11 mouse cellular contexts compared by ENCODE assay signal in the genomic region with DNA sequence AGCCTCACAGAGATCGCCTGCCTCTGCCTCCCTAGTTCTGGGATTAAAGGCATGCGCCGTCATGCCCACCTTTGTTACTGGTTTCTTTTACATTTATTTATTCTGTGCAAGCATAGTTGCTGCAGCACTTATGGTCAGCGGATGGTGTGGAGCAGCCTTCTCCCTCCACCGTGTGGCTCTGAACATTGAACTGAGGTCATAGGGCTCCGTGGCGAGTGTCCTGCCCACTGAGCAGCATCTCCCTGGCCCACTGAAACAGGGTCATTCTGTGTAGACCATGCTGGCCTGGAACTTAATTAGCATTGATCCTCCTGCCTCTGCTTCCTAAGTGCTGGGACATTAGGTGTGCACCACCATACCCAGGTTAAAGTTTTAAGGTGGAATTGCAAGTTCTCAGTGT. TPM values are rescaled to one million over a fixed set of nuclear protein-coding genes. Genes with fewer than 3 reads are reported as not detected.
DNase-seq lines count a peak whose midpoint lies in the region; ATAC-seq and TF ChIP-seq lines count a peak whose summit lies in the region.
"Had no signal": no experiment of that assay in that cellular context is flagged by ENCODE, and none has a peak within 500 bp of the region (broad histone marks: within the 10 kb centered on the region; RNA-seq: fewer than 3 reads in every experiment).

No protein-coding gene starts in this region.

- H3K4me1 ChIP-seq in cerebellum, adult 2 months (ENCODE audit: control insufficient read depth, insufficient read depth, low read length) = peaks cover 46% of the 10 kb centered on the region
- H3K4me1 ChIP-seq in hindbrain, embryonic 13.5 days (replicated peaks) = peaks cover 44% of the 10 kb centered on the region
- H3K4me1 ChIP-seq in hindbrain, embryonic 16.5 days (ENCODE audit: control insufficient read depth, insufficient read depth, low read depth, low read length) = peaks cover 31% of the 10 kb centered on the region
- peaks cover 29% of the 10 kb centered on the region for H3K4me1 ChIP-seq in neural tube, embryonic 11.5 days (ENCODE audit: control insufficient read depth, insufficient read depth, low read length)
- peaks cover 44% of the 10 kb centered on the region for H3K4me1 ChIP-seq in neural tube, embryonic 15.5 days

- ATAC-seq in hindbrain, embryonic 13.5 days (ENCODE audit: low FRiP score) = no peak
- no peak for ATAC-seq in hindbrain, embryonic 16.5 days
- no peak for ATAC-seq in neural tube, embryonic 11.5 days (ENCODE audit: insufficient read depth, low FRiP score, low TSS enrichment)
- ATAC-seq in neural tube, embryonic 15.5 days (ENCODE audit: low FRiP score) = no peak

- H3K27ac ChIP-seq in cerebellum, adult 2 months (ENCODE audit: insufficient read depth, low read length) = no peak overlapping the region
- no peak overlapping the region for H3K27ac ChIP-seq in hindbrain, embryonic 13.5 days
- H3K27ac ChIP-seq in hindbrain, embryonic 16.5 days (ENCODE audit: low read depth, low read length) = no peak overlapping the region
- H3K27ac ChIP-seq in neural tube, embryonic 11.5 days (ENCODE audit: low read depth, low read length) = no peak overlapping the region
- no peak overlapping the region for H3K27ac ChIP-seq in neural tube, embryonic 15.5 days (replicated peaks)
- H3K27ac ChIP-seq: forebrain, embryonic 10.5 days had no signal

- H3K9ac ChIP-seq in hindbrain, embryonic 13.5 days = peak overlapping the region; percentile 91
- no peak overlapping the region for H3K9ac ChIP-seq in hindbrain, embryonic 16.5 days (ENCODE audit: low read depth, low read length)
- H3K9ac ChIP-seq in neural tube, embryonic 11.5 days (ENCODE audit: low read length) = peak overlapping the region; percentile 33; the same call in 1 of the 2 replicates
- no peak overlapping the region for H3K9ac ChIP-seq in neural tube, embryonic 15.5 days (replicated peaks)

- 60% methylated on average over 7 of the region's 7 CpGs for WGBS in cerebellum, adult 2 months
- 92% methylated on average over 7 of the region's 7 CpGs for WGBS in hindbrain, embryonic 13.5 days
- WGBS in hindbrain, embryonic 16.5 days = 89% methylated on average over 7 of the region's 7 CpGs
- 91% methylated on average over 7 of the region's 7 CpGs for WGBS in neural tube, embryonic 11.5 days
- 90% methylated on average over 7 of the region's 7 CpGs for WGBS in neural tube, embryonic 15.5 days

- no peak for TF ChIP-seq POLR2A in cerebellum, adult 2 months (IDR thresholded peaks at IDR 0.05; ENCODE audit: borderline replicate concordance, insufficient read depth, low read length)

- no peaks in the 10 kb centered on the region for H3K27me3 ChIP-seq in cerebellum, adult 2 months (ENCODE audit: control insufficient read depth, insufficient read depth, low read length)
- H3K27me3 ChIP-seq in hindbrain, embryonic 13.5 days = no peaks in the 10 kb centered on the region
- no peaks in the 10 kb centered on the region for H3K27me3 ChIP-seq in hindbrain, embryonic 16.5 days (replicated peaks; ENCODE audit: control insufficient read depth, insufficient read depth, low read length)
- H3K27me3 ChIP-seq in neural tube, embryonic 11.5 days (ENCODE audit: control insufficient read depth, insufficient read depth, low read length) = no peaks in the 10 kb centered on the region
- no peaks in the 10 kb centered on the region for H3K27me3 ChIP-seq in neural tube, embryonic 15.5 days (replicated peaks)

- peaks cover 59% of the 10 kb centered on the region for H3K36me3 ChIP-seq in hindbrain, embryonic 13.5 days
- peaks cover 12% of the 10 kb centered on the region for H3K36me3 ChIP-seq in hindbrain, embryonic 16.5 days (ENCODE audit: control insufficient read depth, insufficient read depth, low read length)
- peaks cover 14% of the 10 kb centered on the region; the same call in 1 of the 2 replicates for H3K36me3 ChIP-seq in neural tube, embryonic 11.5 days (ENCODE audit: control insufficient read depth, insufficient read depth, low read length)
- peaks cover 44% of the 10 kb centered on the region for H3K36me3 ChIP-seq in neural tube, embryonic 15.5 days

- no peak for DNase-seq in cerebellum, adult 2 months
- DNase-seq in cerebellum, postnatal 14 days = no peak
- no peak for DNase-seq in neural tube, embryonic 11.5 days (ENCODE audit: low spot score)
- no peak for DNase-seq in urinary bladder, postnatal 25 days (ENCODE audit: low spot score)
- DNase-seq in adrenal gland, postnatal 25 days = no peak
- DNase-seq: adrenal gland, postnatal 36 days; cerebellum, adult 11 months had no signal

- peak overlapping the region; percentile 16 for H3K4me3 ChIP-seq in cerebellum, adult 2 months (replicated peaks; ENCODE audit: insufficient read depth, low read depth, low read length)
- H3K4me3 ChIP-seq in hindbrain, embryonic 13.5 days = no peak overlapping the region
- no peak overlapping the region for H3K4me3 ChIP-seq in hindbrain, embryonic 16.5 days (ENCODE audit: low read length)
- H3K4me3 ChIP-seq in neural tube, embryonic 11.5 days (ENCODE audit: low read depth, low read length) = no peak overlapping the region
- no peak overlapping the region for H3K4me3 ChIP-seq in neural tube, embryonic 15.5 days (replicated peaks)

- H3K9me3 ChIP-seq in hindbrain, embryonic 13.5 days = no peaks in the 10 kb centered on the region
- H3K9me3 ChIP-seq in hindbrain, embryonic 16.5 days (ENCODE audit: control insufficient read depth, low read length) = no peaks in the 10 kb centered on the region
- no peaks in the 10 kb centered on the region for H3K9me3 ChIP-seq in neural tube, embryonic 11.5 days (ENCODE audit: control insufficient read depth, low read length)
- no peaks in the 10 kb centered on the region for H3K9me3 ChIP-seq in neural tube, embryonic 15.5 days (replicated peaks)
- H3K9me3 ChIP-seq: forebrain, embryonic 10.5 days had no signal

- no peak for TF ChIP-seq CTCF in cerebellum, adult 2 months (IDR thresholded peaks at IDR 0.05; ENCODE audit: borderline replicate concordance, insufficient read depth, low read depth, low read length)

- peak overlapping the region; percentile 6; the same call in 1 of the 2 replicates for H3K4me2 ChIP-seq in hindbrain, embryonic 13.5 days
- no peak overlapping the region for H3K4me2 ChIP-seq in hindbrain, embryonic 16.5 days (ENCODE audit: low read length)
- no peak overlapping the region for H3K4me2 ChIP-seq in neural tube, embryonic 11.5 days (ENCODE audit: low read depth)
- no peak overlapping the region for H3K4me2 ChIP-seq in neural tube, embryonic 15.5 days

RNA-seq across cellular contexts. Expression of a gene that starts 4.0 kb away (rescaled TPM):
- 168 and 220 TPM in 2 replicates for polyA plus RNA-seq in cerebellum, adult 2 months (2012; rRNA removed)
- polyA plus RNA-seq in hindbrain, embryonic 13.5 days (2015; fragmentation: Nextera tagmentation; extraction: Ambion mirVana) = 86.8 and 96.4 TPM in 2 replicates
- 105 and 113 TPM in 2 replicates for polyA plus RNA-seq in hindbrain, embryonic 16.5 days (2015; fragmentation: Nextera tagmentation; extraction: Ambion mirVana)
- 71.9 and 82.2 TPM in 2 replicates for polyA plus RNA-seq in neural tube, embryonic 11.5 days (2014; fragmentation: Nextera tagmentation; extraction: Ambion mirVana)
- polyA plus RNA-seq in neural tube, embryonic 15.5 days (2015; fragmentation: Nextera tagmentation; extraction: Ambion mirVana) = 80.6 and 87.7 TPM in 2 replicates
- total RNA-seq in adrenal gland, postnatal 25 days (2021) = 101 and 126 TPM in 2 replicates

RNA-seq across cellular contexts. Expression of a gene that starts 25.7 kb away (rescaled TPM):
- polyA plus RNA-seq in cerebellum, adult 2 months (2012; rRNA removed) = 33.1 and 36.5 TPM in 2 replicates
- 0.42 and 0.48 TPM in 2 replicates for polyA plus RNA-seq in hindbrain, embryonic 13.5 days (2015; fragmentation: Nextera tagmentation; extraction: Ambion mirVana)
- polyA plus RNA-seq in hindbrain, embryonic 16.5 days (2015; fragmentation: Nextera tagmentation; extraction: Ambion mirVana) = 0.26 and 0.31 TPM in 2 replicates
- 0.42 and 0.58 TPM in 2 replicates for polyA plus RNA-seq in neural tube, embryonic 11.5 days (2014; fragmentation: Nextera tagmentation; extraction: Ambion mirVana)
- 0.33 and 0.36 TPM in 2 replicates for polyA plus RNA-seq in neural tube, embryonic 15.5 days (2015; fragmentation: Nextera tagmentation; extraction: Ambion mirVana)
- 22.8 and 34.2 TPM in 2 replicates for total RNA-seq in adrenal gland, postnatal 25 days (2021)

RNA-seq across cellular contexts. Expression of a gene that starts 39.1 kb away (rescaled TPM):
- polyA plus RNA-seq in cerebellum, adult 2 months (2012; rRNA removed) = 40.8 and 41.1 TPM in 2 replicates
- 11.6 and 11.7 TPM in 2 replicates for polyA plus RNA-seq in hindbrain, embryonic 13.5 days (2015; fragmentation: Nextera tagmentation; extraction: Ambion mirVana)
- polyA plus RNA-seq in hindbrain, embryonic 16.5 days (2015; fragmentation: Nextera tagmentation; extraction: Ambion mirVana) = 11.7 and 16.7 TPM in 2 replicates
- 13.3 and 13.8 TPM in 2 replicates for polyA plus RNA-seq in neural tube, embryonic 11.5 days (2014; fragmentation: Nextera tagmentation; extraction: Ambion mirVana)
- polyA plus RNA-seq in neural tube, embryonic 15.5 days (2015; fragmentation: Nextera tagmentation; extraction: Ambion mirVana) = 12.5 and 12.9 TPM in 2 replicates
- 33.8 and 47.0 TPM in 2 replicates for total RNA-seq in adrenal gland, postnatal 25 days (2021)

RNA-seq across cellular contexts. Expression of a gene that starts 44.9 kb away (rescaled TPM):
- 243 and 258 TPM in 2 replicates for polyA plus RNA-seq in cerebellum, adult 2 months (2012; rRNA removed)
- 93.8 and 98.3 TPM in 2 replicates for polyA plus RNA-seq in hindbrain, embryonic 13.5 days (2015; fragmentation: Nextera tagmentation; extraction: Ambion mirVana)
- 161 and 167 TPM in 2 replicates for polyA plus RNA-seq in hindbrain, embryonic 16.5 days (2015; fragmentation: Nextera tagmentation; extraction: Ambion mirVana)
- 47.4 and 61.2 TPM in 2 replicates for polyA plus RNA-seq in neural tube, embryonic 11.5 days (2014; fragmentation: Nextera tagmentation; extraction: Ambion mirVana)
- 127 and 156 TPM in 2 replicates for polyA plus RNA-seq in neural tube, embryonic 15.5 days (2015; fragmentation: Nextera tagmentation; extraction: Ambion mirVana)
- 95.5 and 103 TPM in 2 replicates for total RNA-seq in adrenal gland, postnatal 25 days (2021)

RNA-seq across cellular contexts. Expression of a gene that starts 54.2 kb away (rescaled TPM):
- polyA plus RNA-seq in cerebellum, adult 2 months (2012; rRNA removed) = 84.1 and 85.5 TPM in 2 replicates
- 71.7 and 73.8 TPM in 2 replicates for polyA plus RNA-seq in hindbrain, embryonic 13.5 days (2015; fragmentation: Nextera tagmentation; extraction: Ambion mirVana)
- 68.4 and 85.0 TPM in 2 replicates for polyA plus RNA-seq in hindbrain, embryonic 16.5 days (2015; fragmentation: Nextera tagmentation; extraction: Ambion mirVana)
- 59.5 and 66.1 TPM in 2 replicates for polyA plus RNA-seq in neural tube, embryonic 11.5 days (2014; fragmentation: Nextera tagmentation; extraction: Ambion mirVana)
- polyA plus RNA-seq in neural tube, embryonic 15.5 days (2015; fragmentation: Nextera tagmentation; extraction: Ambion mirVana) = 71.4 and 71.6 TPM in 2 replicates
- total RNA-seq in adrenal gland, postnatal 25 days (2021) = 60.1 and 69.7 TPM in 2 replicates

Comparison
In these comparisons a context has a peak if more than half of its experiments do, and no peak if none do; other contexts are left out.
1. H3K9ac ChIP-seq: peak in hindbrain, embryonic 13.5 days (single experiment) and neural tube, embryonic 11.5 days (single experiment); none in hindbrain, embryonic 16.5 days (single experiment) and neural tube, embryonic 15.5 days (single experiment).
2. RNA of a gene that starts 25.7 kb away (polyA plus RNA-seq): 33.1 to 36.5 TPM in cerebellum, adult 2 months; 0.42 to 0.58 TPM in neural tube, embryonic 11.5 days, 0.42 to 0.48 TPM in hindbrain, embryonic 13.5 days, 0.33 to 0.36 TPM in neural tube, embryonic 15.5 days and 0.26 to 0.31 TPM in hindbrain, embryonic 16.5 days; every median in the first group is over 10 times any median in the second.